Mouse (Mus musculus) small intestine, adult 2 months (tissue): Measurements from ENCODE around the gene Coro2b.

Source experiments
- CTCF ChIP-seq: fragments of 200-500 bp; IDR thresholded peaks from 2 replicates; pipeline ENCODE4 v1.5.1; 2012; ENCODE audit warnings: low read depth, mild to moderate bottlenecking, control low read depth, inconsistent platforms, low read length, moderate library complexity, mixed read lengths; ENCODE audit not compliant: insufficient replicate concordance, insufficient read length; ENCODE audit errors: extremely low read depth
- POLR2A ChIP-seq: fragments of 200-500 bp; IDR thresholded peaks from 2 replicates; pipeline ENCODE4 v1.6.1; 2012; ENCODE audit warnings: low read depth, mild to moderate bottlenecking, control low read depth, inconsistent platforms, low read length, moderate library complexity

DNA sequence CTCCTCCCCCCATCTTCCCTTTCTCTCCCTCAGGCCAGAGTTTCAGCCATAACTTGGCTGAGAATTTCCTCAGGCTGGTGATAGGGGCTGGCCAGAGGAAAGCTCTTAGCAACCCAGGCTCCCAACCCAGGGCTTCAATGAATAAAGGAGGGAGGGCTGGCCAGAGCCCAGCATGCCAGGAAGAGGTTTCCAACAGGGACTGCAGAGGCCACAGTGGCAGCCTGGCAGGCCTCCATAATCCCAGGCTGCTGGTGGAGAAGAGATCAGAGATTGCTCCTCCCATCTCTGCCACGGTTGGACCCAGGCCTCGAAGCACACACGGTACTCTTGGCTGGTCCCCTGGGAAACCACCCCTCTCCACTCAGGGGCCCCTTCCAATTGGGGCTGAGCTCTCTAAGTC, 10.4 kb downstream of the Coro2b start:
- TF ChIP-seq CTCF (no peak), POLR2A (no peak)
